Mouse (Mus musculus) inflammation-experienced regulatory T-cells (primary cell): ENCODE measurements around the gene Gm10024. TPM values are rescaled to one million over a fixed set of nuclear protein-coding genes. Genes with fewer than 3 reads are reported as not detected.

ENCODE experiments used
- polyA plus RNA-seq, 2 experiments: library from polyadenylated mRNA; unstranded; fragments of 100-300 nt; shearing (Covaris generic); gene quantifications; one replicate each; pipeline ENCODE4 v1.2.1; 2017

The Gm10024 gene
- polyA plus RNA-seq, result not detected

DNA sequence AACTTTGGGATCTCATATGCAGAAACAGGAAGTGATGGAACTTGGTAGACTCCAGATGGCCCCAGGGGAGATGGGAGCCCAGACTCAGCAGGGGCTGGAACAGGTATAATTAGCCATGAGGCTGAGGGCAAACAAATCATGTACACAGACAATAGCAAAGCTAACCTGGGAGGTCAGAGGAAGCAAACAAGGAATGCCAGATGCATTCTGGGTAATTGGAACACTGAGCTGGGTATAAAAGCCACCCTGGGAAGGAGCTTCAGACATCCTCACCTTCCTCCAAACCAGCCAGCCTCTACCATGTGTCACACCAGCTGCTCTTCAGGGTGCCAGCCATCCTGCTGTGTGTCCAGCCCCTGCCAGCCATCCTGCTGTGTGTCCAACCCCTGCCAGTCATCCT is at the start of gene Gm10024:
Gm10024 (plus strand) TSS at position 301 of the 400 bp plus-strand sequence.

DNA sequence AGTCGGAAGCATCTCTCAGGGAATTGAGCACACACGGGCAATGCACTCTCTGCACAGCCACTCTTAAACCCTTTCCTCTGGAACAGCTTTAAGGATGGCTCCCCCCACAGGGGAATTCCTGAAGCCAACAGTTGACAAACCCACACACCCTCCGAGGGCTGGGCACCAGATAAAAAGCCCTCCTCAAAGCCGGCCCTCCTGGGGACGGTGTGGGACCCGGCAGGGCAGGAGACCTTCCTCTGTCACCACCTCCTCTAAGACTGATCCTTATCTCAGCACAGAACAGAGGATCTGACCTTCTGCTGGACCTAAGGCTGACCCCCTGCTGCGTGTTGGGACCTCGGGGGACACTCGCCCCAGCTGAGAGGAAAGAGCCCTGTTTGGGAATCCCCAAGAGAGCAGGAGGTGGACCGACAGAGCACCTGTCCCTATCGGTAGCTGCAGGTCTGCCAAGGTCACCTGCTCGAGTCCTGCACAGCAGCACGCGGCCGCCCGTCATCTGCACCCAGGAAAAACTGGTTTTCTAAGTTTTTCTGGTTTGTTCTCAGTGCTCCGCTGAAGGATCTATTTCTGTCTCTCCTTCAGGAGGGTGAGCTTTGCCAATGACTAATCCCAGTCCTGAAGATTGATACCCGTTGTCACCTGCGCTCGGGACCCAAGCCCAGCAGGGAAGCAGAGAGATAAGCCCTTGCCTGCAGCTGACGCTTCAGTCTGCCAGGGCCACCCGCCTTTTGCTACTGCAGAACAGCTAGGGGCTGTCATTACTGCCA is 25.2 kb upstream of the Gm10024 start, which contains the start of gene Tspear:
Tspear (plus strand) TSS at position 675 of the 770 bp plus-strand sequence.

DNA sequence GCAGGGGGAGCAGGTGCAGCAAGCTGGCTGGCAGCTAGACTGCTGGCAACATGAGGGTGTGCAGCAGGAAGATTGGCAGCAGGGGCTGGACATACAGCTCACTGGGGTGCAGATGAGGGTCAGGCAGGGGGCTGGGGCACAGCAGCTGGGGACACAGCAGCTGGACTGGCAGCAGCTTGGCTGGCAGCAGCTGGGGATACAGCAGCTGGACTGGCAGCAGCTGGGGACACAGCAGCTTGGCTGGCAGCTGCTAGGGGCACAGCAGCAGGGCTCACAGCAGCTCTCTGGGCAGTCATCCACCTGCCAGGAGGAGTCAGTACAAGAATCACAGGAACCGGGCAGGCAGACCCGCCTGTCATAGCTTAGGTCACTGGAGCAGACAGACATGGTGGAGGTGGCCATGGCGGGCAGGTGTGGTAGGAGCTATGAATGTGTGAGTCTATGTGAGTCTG is 20.9 kb upstream of the Gm10024 start, which contains the start of gene Gm19402:
Gm19402 (minus strand) TSS at position 402 of the 452 bp plus-strand sequence.

DNA sequence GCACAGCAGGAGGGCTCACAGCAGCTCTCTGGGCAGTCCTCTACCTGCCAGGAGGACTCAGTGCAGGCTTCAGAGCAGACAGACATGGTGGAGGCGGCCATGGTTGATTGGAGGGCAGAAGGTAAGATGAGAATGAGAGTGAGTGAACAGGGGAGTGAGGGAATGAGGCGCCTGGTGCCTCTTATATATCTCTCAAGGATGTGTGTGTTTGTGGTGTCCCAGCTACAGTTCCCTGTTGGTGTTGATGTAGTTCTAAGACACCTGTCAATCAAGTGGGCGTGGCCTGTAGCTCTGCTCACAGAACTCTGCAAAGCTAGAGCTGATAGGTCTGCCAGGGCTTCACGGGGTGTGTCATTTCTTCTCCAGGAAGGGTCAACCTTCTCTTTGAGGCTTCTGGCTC is 14.1 kb upstream of the Gm10024 start, which contains the start of gene Gm9508:
Gm9508 (minus strand) TSS at position 101 of the 400 bp plus-strand sequence.

DNA sequence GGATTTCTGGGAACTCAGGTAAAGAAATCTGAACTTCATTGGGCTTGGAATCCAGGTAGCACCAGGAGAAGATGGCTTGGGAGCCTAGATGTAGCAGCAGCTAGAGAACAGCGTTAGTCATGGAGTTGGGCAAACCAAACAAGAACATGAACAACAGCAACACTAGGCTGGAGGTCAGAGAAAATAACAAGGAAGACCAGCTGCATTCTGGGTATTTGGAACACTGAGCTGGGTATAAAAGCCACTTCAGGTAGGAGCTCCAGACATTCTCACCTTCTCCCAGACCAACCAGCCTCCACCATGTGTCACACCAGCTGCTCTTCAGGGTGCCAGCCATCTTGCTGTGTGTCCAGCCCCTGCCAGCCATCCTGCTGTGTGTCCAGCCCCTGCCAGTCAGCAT is 4.9 kb upstream of the Gm10024 start, which contains the start of gene Gm10272:
Gm10272 (plus strand) TSS at position 301 of the 400 bp plus-strand sequence.

DNA sequence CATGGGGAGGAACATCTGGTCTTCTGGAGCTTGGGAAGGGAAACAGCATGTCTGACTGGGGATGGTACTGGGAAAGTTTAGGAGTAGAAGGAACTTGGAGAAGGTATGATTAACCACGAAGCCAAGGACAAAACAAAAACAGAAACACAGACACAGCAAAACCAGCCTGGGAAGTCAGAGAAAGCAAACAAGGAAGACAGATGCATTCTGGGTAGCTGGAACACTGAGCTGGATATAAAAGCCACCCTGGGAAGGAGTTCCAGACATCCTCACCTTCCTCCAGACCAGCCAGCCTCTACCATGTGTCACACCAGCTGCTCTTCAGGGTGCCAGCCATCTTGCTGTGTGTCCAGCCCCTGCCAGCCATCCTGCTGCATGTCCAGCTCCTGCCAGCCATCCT is 4.2 kb downstream of the Gm10024 start, which contains the start of gene Gm10142:
Gm10142 (plus strand) TSS at position 301 of the 400 bp plus-strand sequence.

DNA sequence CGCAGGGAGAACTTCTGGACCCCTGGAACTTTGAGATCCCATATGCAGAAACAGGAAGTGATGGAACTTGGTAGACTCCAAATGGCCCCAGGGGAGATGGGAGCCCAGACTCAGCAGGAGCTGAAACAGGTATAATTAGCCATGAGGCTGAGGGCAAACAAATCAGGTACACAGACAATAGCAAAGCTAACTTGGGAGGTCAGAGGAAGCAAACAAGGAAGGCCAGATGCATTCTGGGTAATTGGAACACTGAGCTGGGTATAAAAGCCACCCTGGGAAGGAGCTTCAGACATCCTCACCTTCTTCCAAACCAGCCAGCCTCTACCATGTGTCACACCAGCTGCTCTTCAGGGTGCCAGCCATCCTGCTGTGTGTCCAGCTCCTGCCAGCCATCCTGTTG is 9.0 kb downstream of the Gm10024 start, which contains the start of gene Krtap12-1:
Krtap12-1 (plus strand) TSS at position 301 of the 400 bp plus-strand sequence.

DNA sequence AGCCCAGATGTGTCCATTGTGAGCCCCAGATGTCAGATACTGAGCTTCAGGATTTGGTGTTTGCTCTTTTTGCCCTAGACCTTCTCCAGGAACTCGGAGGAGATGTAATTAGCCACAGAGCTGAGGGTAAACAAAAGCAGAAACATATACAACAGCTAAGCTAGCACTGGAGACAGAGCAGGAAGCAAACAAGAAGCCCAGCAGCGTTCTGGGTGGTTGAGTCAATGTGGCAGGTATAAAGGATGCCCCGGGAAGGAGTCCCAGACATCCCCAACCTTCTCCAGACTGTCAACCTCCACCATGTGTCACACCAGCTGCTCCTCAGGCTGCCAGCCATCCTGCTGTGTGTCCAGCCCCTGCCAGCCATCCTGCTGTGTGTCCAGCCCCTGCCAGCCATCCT is 14.9 kb downstream of the Gm10024 start, which contains the start of gene Gm10100:
Gm10100 (plus strand) TSS at position 301 of the 400 bp plus-strand sequence.

DNA sequence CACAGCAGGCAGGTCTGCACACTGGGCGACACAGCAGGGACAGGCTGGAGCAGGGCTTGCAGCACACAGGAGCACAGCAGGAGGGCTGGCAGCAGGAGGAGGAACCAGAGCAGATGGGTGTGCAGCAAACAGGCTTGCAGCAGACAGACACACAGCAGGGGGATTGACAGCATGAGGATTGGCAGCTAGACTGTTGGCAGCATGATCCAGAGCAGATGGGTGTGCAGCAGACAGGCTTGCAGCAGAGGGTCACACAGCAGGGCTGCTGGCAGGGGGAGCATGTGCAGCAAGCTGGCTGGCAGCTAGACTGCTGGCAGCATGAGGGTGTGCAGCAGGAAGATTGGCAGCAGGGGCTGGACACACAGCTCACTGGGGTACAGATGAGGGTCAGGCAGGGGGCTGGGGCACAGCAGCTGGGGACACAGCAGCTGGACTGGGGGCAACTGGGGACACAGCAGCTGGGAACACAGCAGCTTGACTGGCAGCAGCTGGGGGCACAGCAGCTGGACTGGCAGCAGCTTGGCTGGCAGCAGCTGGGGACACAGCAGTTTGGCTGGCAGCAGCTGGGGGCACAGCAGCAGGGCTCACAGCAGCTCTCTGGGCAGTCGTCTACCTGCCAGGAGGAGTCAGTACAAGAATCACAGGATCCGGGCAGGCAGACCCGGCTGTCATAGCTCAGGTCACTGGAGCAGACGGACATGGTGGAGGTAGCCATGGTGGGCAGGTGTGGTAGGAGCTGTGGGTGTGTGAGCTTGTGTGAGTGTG is 30.8 kb downstream of the Gm10024 start, which contains the start of gene Gm18596:
Gm18596 (minus strand) TSS at position 715 of the 765 bp plus-strand sequence.

DNA sequence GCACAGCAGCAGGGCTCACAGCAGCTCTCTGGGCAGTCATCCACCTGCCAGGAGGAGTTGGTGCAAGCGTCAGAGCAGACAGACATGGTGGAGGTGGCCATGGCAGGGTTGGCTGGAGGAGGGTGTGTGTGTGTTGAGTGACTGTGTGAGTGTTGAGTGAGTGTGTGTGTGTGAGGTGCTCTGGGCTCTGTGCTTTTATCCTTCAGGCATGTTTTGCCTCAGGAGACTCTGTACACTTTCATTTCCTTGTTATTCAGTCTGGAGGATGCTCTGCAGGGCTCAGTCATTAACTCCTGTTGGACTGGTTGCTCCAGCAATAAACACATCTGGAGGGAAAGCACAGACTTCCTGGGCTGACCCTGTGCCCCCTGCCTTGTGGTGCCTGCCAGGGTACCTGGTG is 40.0 kb downstream of the Gm10024 start, which contains the start of gene Gm9736:
Gm9736 (minus strand) TSS at position 101 of the 400 bp plus-strand sequence.

DNA sequence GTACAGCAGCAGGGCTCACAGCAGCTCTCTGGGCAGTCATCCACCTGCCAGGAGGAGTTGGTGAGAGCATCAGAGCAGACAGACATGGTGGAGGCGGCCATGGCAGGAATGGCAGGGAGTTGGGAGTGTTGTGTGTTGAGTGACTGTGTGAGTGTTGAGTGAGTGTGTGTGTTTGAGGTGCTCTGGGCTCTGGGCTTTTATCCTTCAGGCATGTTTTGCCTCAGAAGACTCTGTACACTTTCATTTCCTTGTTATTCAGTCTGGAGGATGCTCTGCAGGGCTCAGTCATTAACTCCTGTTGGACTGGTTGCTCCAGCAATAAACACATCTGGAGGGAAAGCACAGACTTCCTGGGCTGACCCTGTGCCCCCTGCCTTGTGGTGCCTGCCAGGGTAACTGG is 48.3 kb downstream of the Gm10024 start, which contains the start of gene Gm3233:
Gm3233 (minus strand) TSS at position 101 of the 400 bp plus-strand sequence.

Other genes starting within 250 kb of the Gm10024 start
- 10 to 100 TPM; 42.4 to 43.5 TPM for gene Fam207a, start 195.7 kb upstream of the Gm10024 start, polyA plus RNA-seq
- 100 to 1,000 TPM; 542 to 549 TPM for gene Itgb2, start 181.2 kb upstream of the Gm10024 start, polyA plus RNA-seq
- gene Pttg1ip, start 129.7 kb upstream of the Gm10024 start, polyA plus RNA-seq, result 100 to 1,000 TPM in 1 of 2 experiments, 10 to 100 TPM in 1; 89.0 to 125 TPM
- 100 to 1,000 TPM in 1 of 2 experiments, 10 to 100 TPM in 1; 95.5 to 116 TPM for gene Sumo3, start 105.4 kb upstream of the Gm10024 start, polyA plus RNA-seq
- gene Gm49325, start 105.3 kb upstream of the Gm10024 start, polyA plus RNA-seq, result 1 to 10 TPM in 1 of 2 experiments, not detected in 1; 2.4 TPM
- 10 to 100 TPM; 44.0 to 51.5 TPM for gene Ube2g2, start 89.2 kb upstream of the Gm10024 start, polyA plus RNA-seq
- gene Tspear, start 24.9 kb upstream of the Gm10024 start, polyA plus RNA-seq, result 1 to 10 TPM in 1 of 2 experiments, under 1 TPM in 1; 0.58 to 1.0 TPM
- gene Gm19402, start 20.7 kb upstream of the Gm10024 start, polyA plus RNA-seq, result 1 to 10 TPM in 1 of 2 experiments, not detected in 1; 1.2 TPM
- under 1 TPM; 0.53 to 0.62 TPM for gene Gm9508, start 14.2 kb upstream of the Gm10024 start, polyA plus RNA-seq
- not detected for gene Gm10272, start 4.8 kb upstream of the Gm10024 start, polyA plus RNA-seq
- gene Gm10142, start 4.3 kb downstream of the Gm10024 start, polyA plus RNA-seq, result not detected
- not detected for gene Krtap12-1, start 9.1 kb downstream of the Gm10024 start, polyA plus RNA-seq
- gene Gm10100, start 15.0 kb downstream of the Gm10024 start, polyA plus RNA-seq, result not detected
- not detected for gene Gm18596, start 31.2 kb downstream of the Gm10024 start, polyA plus RNA-seq
- under 1 TPM in 1 of 2 experiments, not detected in 1; 0.81 TPM for gene Gm9736, start 39.9 kb downstream of the Gm10024 start, polyA plus RNA-seq
- gene Gm3233, start 48.2 kb downstream of the Gm10024 start, polyA plus RNA-seq, result not detected
- not detected for gene Gm3238, start 59.9 kb downstream of the Gm10024 start, polyA plus RNA-seq
- not detected for gene Gm7138, start 65.5 kb downstream of the Gm10024 start, polyA plus RNA-seq
- gene Gm3250, start 71.1 kb downstream of the Gm10024 start, polyA plus RNA-seq, result not detected
- 1 to 10 TPM in 1 of 2 experiments, not detected in 1; 1.3 TPM for gene Gm7137, start 76.7 kb downstream of the Gm10024 start, polyA plus RNA-seq
- gene Gm9639, start 83.6 kb downstream of the Gm10024 start, polyA plus RNA-seq, result not detected
- gene Gm19668, start 87.7 kb downstream of the Gm10024 start, polyA plus RNA-seq, result not detected
- gene Gm9507, start 100.4 kb downstream of the Gm10024 start, polyA plus RNA-seq, result not detected
- gene Gm2696, start 103.2 kb downstream of the Gm10024 start, polyA plus RNA-seq, result not detected
- gene Krtap10-4, start 115.6 kb downstream of the Gm10024 start, polyA plus RNA-seq, result not detected
- gene Krtap10-10, start 124.5 kb downstream of the Gm10024 start, polyA plus RNA-seq, result under 1 TPM in 1 of 2 experiments, not detected in 1; 0.33 TPM
- not detected for gene Gm36176, start 135.3 kb downstream of the Gm10024 start, polyA plus RNA-seq
- not detected for gene Gm10318, start 141.4 kb downstream of the Gm10024 start, polyA plus RNA-seq
- gene Gm3285, start 150.5 kb downstream of the Gm10024 start, polyA plus RNA-seq, result not detected
- gene Lrrc3, start 191.1 kb downstream of the Gm10024 start, polyA plus RNA-seq, result 1 to 10 TPM in 1 of 2 experiments, under 1 TPM in 1; 0.13 to 2.1 TPM